Mouse (Mus musculus): ENCODE data around the gene Foxi1. TPM values are rescaled to one million over a fixed set of nuclear protein-coding genes. Genes with fewer than 3 reads are reported as not detected.
A peak's percentile ranks its signal among the peaks of the same experiment; 100 is the strongest.
"Not testable (repeated sequence)": the region's sequence is repeated elsewhere in the genome, so short reads cannot be mapped to it uniquely, and the experiment has no call there.

Gene Foxi1
- not detected for total RNA-seq (2021)
- long read RNA-seq, experiment 1 = 0 reads
- long read RNA-seq, experiment 2, transcript Foxi1-201 (2 exons, 2,357 nt) = major isoform, 5 of 5 reads
- long read RNA-seq, experiment 2, partial matches to known transcripts = 0 of 5 reads
- long read RNA-seq, experiment 2, other reads (novel, unspliced or antisense) = 0 of 5 reads

DNA sequence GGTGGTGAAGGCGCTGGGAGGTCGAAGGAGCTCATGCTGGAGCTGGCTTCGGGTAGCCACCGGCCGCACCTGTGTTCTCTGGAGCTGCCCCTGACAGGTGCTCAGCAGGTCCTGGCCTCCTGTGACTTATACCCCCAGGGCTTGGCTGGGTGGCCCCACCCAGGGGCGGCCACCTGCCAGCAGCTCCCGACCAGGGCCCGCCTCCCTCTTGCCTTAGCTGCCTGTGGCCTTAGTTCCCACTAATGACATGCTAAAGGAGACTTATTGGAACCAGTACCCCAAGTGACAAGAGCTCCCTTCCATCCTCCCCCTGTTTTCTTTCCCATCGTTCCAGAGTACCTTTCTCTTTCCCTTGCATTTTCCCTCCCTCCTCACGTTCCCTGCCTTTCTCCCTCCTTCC is at the start of gene Foxi1:
Gene Foxi1, minus strand, starts transcription at position 101 of the 400 bp plus-strand sequence.
- no peak for DNase-seq

DNA sequence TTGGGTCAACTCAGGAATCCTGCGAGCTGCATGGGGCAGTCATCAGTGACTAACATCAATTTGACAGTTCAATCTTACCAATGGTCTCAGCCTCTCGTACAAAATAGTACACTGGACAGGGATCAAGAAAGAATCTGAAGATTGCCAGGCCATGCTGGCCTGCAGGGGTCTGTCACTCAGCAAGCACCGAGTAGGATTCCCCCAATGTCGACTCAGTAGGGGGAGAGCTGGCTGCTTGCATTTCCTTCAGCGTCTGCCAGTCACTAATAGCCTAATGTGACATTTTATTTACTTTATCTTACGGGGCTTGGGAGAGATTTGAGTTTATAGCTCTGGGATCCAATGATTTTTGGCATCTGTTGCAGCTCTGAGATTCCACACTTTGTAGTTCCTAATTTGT is 35.1 kb upstream of the Foxi1 start:
- DNase-seq = no peak

- no peak for DNase-seq
These were observed 32.4 kb upstream of the Foxi1 start for GRCm38 (mm10) chr11:34240252-34240651.

GRCm38 (mm10) chr11:34239691-34240090 is 31.8 kb upstream of the Foxi1 start:
- peak; percentile 39 for DNase-seq

DNA sequence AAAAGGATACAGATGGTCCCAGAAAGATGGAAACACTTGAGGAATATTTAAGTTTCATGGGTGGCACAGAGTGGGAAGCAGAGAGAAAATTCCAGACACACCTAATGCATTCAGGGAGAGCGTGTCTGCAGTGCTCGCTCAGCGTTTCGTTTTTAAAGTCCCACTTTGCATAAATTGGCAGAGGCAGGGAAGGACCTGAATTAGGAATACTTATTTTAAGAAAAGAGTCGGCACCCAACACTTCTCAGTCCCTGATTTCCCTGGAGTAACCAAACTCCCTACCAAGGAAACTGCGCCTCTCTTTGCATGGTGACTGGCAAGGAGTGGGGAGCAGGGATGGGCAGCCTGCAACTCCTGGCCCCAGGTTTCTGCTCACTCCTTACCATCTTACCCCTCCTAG is 29.0 kb upstream of the Foxi1 start:
- DNase-seq = no peak

- DNase-seq = peak; percentile 64
These were observed 28.3 kb upstream of the Foxi1 start for GRCm38 (mm10) chr11:34236091-34236759.

- peak; percentile 80 for DNase-seq
These were observed 21.0 kb upstream of the Foxi1 start for GRCm38 (mm10) chr11:34228758-34229364.

- DNase-seq = no peak
These were observed 19.3 kb upstream of the Foxi1 start for GRCm38 (mm10) chr11:34227180-34227579.

DNA sequence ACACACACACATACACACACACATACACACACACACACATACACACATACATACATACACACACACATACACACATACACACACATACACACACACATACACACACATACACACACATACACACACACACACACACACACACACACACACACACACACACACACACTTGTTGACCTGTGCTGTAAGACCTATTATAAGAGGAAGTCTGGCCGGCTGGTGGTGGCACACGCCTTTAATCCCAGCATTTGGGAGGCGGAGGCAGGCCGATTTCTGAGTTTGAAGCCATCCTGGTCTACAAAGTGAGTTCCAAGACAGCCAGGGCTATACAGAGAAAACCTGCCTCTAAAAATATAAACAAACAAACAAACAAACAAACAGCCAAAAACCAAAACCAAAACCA is 12.7 kb upstream of the Foxi1 start:
- not testable (repeated sequence) for DNase-seq

GRCm38 (mm10) chr11:34212853-34213252 is 5.0 kb upstream of the Foxi1 start:
- DNase-seq = peak; percentile 75

- DNase-seq = no peak
These were observed 5.1 kb downstream of the Foxi1 start for GRCm38 (mm10) chr11:34202769-34203168.

DNA sequence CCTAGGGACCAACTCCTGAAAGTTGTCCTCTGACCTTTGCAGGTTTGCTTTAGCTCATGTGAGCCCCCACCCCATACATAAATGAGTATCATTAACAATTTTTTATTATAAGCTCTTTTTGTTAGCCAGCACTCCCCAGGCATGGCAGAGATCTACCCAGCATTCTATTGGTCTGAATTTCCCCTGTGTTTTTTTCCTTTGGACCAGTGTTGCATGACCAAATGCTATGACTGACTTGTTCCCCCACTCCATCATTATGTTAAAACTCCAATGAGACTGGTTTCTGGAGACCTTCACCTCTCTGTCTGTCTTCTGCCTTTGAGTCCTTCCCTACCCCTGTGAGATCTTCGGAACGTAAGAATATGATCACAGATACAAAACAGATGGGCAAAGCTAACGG is 12.7 kb downstream of the Foxi1 start:
- DNase-seq = no peak

- DNase-seq = no peak
These were observed 13.5 kb downstream of the Foxi1 start for GRCm38 (mm10) chr11:34194158-34194941.

DNA sequence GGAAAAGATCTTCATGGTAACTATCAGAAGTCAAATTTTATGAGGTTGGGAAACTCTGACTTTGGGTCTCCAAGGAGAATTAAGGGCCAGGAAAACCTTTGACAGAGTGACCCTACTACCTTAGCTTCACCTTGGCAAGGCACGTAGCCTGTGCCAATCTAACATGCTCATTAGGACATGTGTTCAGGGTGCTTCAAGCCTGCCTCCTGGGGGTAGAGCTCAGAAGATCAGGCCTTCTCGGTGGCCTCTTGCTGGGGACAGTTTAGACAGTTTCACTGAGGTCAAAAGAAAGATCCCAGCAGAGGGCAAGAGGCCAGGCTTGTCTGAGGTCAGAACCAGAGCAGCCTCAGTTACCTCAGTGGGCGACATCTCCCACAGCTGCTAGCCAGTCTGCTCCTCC is 14.2 kb downstream of the Foxi1 start:
- DNase-seq = peak; percentile 9

DNA sequence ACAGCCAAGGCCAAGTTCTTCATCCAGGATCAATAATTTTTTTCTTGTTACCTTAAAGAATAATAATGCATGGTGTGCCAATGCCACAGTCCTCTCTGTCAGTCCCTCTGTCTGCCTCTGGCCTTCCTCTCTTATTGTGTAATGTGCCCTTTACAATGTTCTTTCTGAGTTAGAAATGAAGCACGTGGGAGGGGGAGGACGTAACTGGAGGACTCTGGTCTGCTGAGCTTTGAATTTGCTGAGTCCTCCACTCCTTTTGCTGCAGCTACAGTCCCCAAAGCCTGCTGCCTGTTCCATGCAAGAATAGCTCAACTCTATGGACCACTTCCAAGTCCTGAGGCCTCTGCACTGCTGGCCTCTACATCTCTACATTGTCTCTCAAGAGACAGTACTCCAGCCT is 23.6 kb downstream of the Foxi1 start:
- DNase-seq = peak; percentile 7

GRCm38 (mm10) chr11:34181214-34182117 is 26.4 kb downstream of the Foxi1 start:
- DNase-seq = peak; percentile 56

- peak; percentile 55 for DNase-seq
These were observed 29.1 kb downstream of the Foxi1 start for GRCm38 (mm10) chr11:34178752-34179151.

- DNase-seq = peak; percentile 56
These were observed 31.5 kb downstream of the Foxi1 start for GRCm38 (mm10) chr11:34176371-34176770.

DNA sequence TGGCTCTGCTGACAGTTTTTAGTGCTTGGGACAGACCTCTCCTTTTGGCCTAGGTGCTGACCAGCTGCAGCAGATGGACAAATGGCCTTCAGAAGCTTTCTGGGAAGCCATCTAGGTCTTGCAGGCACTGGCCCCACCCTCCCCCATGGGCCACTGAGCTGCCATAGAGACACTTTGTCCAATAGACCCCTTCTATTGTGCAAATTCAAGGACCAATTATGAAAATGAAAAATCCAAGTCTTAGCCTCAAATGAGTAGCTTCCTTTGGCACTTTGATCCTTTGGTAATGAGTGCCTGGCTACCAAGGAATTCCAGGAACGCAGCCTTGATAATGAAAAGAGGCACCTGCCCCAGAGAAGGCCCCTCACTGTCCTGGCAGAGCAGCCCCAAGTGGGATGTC is 36.7 kb downstream of the Foxi1 start:
- DNase-seq = no peak

DNA sequence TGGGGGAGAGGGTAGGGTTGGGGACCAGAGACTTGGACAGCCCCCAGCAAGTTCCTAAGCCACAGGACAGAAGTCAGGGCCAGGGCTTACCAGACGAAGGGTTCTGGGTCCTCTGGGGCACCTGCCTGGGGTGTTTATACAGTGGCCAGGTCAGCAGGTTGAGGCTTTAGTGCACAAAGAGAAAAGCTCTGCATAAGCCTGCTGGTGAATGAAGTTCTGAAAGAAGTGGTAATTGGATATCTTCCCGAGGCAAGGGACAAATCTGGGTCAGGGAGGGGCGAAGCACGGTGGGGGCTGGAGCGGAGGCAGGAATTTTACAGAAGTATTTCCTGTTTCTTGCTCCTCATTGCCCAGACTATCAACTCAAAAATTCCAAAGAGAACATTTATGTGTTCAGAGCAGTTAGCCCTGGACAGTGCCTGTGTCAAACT is 38.4 kb downstream of the Foxi1 start:
- no peak for DNase-seq

DNA sequence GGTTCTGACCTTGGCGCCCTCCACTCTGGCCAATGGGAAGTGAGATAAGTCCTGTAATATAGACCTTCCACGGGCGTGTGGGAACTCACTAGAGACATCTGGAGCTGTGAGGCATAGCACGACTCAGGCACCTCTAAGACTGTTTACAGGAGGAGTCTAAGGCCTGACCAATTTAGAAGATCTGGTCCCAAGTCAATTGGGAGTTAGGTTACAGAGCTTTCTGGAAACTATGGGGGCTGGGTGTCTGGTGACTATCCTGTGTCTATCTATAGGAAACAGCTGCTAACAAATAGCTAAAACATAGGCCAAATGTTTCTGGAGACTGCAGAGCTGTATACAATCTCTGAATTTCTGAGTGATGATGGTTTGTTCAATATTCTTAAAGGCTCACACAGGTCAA is 41.5 kb downstream of the Foxi1 start:
- DNase-seq = no peak

- no peak for DNase-seq
These were observed 42.6 kb downstream of the Foxi1 start for GRCm38 (mm10) chr11:34165278-34165677.

Data from adrenal gland, postnatal 10 days (tissue).